Mouse (Mus musculus) olfactory bulb, adult 2 months (tissue): ENCODE results near the gene Rnf182.

Experiments
- CTCF ChIP-seq: fragments of 200-500 bp; IDR thresholded peaks from 2 replicates; pipeline ENCODE4 v1.5.1; 2012; ENCODE audit warnings: low read depth, mild to moderate bottlenecking, low read length, moderate library complexity; ENCODE audit not compliant: insufficient read depth
- POLR2A ChIP-seq: fragments of 200-500 bp; IDR thresholded peaks from 2 replicates; pipeline ENCODE4 v1.6.1; 2012; ENCODE audit warnings: mild to moderate bottlenecking, low read depth, low read length, moderate library complexity; ENCODE audit not compliant: insufficient read depth

GRCm38 (mm10) chr13:43573979-43574378 lies 41.5 kb upstream of the Rnf182 start:
- TF ChIP-seq POLR2A (no peak), CTCF (no peak)
